Mouse (Mus musculus) thymus, adult 2 months (tissue): ENCODE measurements around the gene Snorc.

Experiments used
- CTCF ChIP-seq: fragments of 200-500 bp; IDR thresholded peaks from 2 replicates; pipeline ENCODE4 v1.5.1; 2012; ENCODE audit warnings: mild to moderate bottlenecking, control low read depth, low read length, moderate library complexity, borderline replicate concordance; ENCODE audit not compliant: control insufficient read depth, poor library complexity, insufficient read depth; ENCODE audit errors: extremely low read depth
- POLR2A ChIP-seq: fragments of 200-500 bp; IDR thresholded peaks from 2 replicates; pipeline ENCODE4 v1.6.1; 2012; ENCODE audit warnings: mild to moderate bottlenecking, low read length, control low read depth, moderate library complexity; ENCODE audit not compliant: control insufficient read depth, poor library complexity, insufficient read depth; ENCODE audit errors: extremely low read depth

- TF ChIP-seq CTCF (no peak), POLR2A (no peak)
These were observed 2.6 kb upstream of the Snorc start for GRCm38 (mm10) chr1:87467469-87467868.
